Mouse (Mus musculus): Measurements from ENCODE around the gene Plpp2. TPM values are rescaled to one million over a fixed set of nuclear protein-coding genes. Genes with fewer than 3 reads are reported as not detected.

Plpp2 gene
- 0.04 TPM in 1 of 2 replicates, not detected in the other for polyA plus RNA-seq (2012)

DNA sequence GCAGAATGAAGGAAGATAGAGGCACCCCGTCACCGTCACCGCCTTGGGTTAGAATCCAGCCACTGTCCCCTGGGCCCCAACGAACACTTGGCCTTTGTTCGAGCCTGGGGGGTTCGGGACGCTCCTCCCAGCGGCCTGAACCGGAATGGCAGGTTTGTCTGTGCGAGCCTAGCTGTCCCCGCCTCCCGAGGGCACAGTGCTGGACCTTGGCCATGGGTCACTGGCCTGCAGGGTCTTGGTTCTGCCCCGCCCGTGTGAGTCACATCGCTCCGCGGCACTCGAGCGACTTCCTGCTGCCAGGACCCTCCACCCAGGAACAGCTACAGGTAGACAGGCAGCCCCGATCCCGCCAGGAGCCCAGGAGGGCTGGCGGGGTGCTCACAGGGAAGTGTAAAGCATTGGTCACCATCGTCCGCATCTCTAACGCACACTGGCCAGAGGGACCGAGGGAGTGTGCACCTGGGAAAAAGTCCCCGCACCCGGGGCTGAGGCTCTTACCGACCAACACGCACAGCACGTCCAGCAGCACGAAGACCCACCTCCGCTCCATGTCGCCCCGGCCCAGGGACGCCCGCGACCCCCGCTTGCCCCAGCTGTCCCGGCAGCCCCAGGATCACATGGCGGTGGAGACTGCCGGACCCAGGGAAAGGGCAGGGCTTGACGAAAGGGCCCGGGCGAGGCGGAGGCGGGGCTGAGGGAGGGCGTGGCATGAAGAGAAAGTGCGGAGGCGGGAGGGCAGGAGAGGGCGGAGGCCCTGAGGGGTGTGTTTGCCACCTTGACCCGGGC is at the start of gene Plpp2:
Gene Plpp2 (minus strand): TSS at position 671 of the 786 bp plus-strand sequence.
- TF ChIP-seq GATA1 (IDR thresholded peaks at IDR 0.05; ENCODE audit: low read length) = no peak

DNA sequence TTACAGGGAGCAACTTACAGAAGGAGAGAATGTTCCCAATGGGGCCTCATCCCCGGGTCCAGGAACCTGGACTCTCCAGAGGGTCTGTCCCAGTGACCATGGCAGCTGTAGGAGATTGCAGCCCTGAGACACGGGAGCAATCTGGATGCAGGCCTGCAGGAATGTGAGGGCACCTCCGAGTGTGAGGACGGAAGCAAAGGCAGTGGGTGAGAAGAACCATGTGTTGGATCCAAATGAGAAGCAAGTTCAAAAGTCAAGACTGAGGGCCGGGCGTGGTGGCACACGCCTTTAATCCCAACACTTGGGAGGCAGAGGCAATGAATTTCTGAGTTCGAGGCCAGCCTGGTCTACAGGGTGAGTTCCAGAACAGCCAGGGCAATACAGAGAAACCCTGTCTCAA is 47.9 kb upstream of the Plpp2 start:
- no peak for TF ChIP-seq GATA1 (IDR thresholded peaks at IDR 0.05; ENCODE audit: low read length)

DNA sequence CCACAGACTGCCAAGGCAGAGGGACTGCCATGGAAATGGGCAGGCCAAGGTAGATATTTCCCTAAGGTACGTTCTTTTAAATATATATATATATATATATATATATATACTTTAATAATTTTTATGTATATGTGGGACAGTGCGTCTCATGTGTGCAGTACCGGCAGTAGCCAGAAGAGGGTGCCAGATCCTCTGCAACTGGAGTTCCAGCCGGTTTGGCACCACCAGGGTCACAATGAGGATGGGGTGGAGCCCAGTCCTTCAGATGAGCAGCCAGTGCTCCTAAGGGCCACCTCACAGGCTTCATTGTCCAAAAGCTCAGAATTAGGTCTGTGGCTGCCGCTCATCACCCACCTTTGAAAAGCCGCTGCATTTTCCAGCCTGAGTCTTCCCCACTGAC is 47.2 kb upstream of the Plpp2 start:
- no peak for TF ChIP-seq GATA1 (IDR thresholded peaks at IDR 0.05; ENCODE audit: low read length)

DNA sequence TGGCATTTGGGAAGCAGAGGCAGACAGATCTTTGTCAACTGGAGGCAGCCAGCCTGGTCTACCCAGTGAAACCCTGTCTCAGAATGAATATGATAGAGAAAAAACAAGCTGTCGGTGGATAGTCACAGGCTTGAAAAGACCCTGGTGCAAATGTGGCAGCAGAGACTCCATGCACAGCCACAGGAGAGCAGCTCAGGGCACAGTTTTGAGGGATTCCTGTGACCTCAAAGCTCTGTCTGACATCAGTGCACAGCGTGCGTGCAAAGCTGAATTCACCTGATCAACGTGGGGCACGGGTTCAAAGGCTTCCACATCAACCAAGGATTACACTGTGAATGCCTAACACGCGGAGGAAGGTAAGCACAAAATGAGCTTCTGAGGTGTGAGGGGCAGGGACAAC is 46.8 kb upstream of the Plpp2 start:
- TF ChIP-seq GATA1 (IDR thresholded peaks at IDR 0.05; ENCODE audit: low read length) = no peak

- TF ChIP-seq GATA1 (IDR thresholded peaks at IDR 0.05; ENCODE audit: low read length) = no peak
These were observed 46.2 kb upstream of the Plpp2 start for GRCm38 (mm10) chr10:79579781-79580180.

DNA sequence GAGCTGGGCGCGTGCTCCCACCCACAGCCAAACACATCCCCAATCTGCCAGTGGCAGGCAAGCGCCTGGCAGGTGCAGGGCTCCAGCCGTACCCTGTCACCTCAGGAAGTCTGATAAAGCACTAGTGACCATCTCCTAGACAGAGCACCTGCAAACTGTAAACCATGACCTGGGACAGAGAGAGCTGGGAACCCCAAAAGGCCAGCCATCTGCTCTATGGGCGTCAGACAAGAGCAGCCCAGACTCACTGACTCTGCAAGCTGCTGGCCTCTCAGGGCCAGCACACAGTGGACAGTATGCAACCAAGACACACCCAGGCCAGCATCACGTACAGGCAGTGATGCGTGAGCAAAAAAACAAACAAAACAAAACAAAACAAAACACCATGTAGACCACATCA is 45.3 kb upstream of the Plpp2 start:
- TF ChIP-seq GATA1 (IDR thresholded peaks at IDR 0.05; ENCODE audit: low read length) = no peak

DNA sequence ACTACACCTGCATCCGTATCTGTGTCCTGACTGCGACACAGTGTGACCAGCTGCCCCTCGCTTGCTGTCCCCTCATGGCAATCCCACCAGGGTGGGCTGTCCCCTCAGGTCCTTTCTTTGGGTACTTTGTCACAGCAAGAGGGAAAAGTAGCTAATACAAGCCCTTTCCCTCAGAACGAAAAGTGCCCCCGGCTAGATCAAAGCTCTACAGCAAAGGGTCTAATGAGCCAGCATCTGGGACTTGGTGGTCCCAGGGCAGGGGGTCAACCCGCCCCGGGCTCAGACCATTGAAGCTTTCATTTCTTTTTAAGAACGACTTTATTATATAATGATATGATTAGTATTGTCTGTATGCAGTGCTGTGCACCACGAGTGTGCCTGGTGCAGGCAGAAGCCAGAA is 44.7 kb upstream of the Plpp2 start:
- no peak for TF ChIP-seq GATA1 (IDR thresholded peaks at IDR 0.05; ENCODE audit: low read length)

- TF ChIP-seq GATA1 (IDR thresholded peaks at IDR 0.05; ENCODE audit: low read length) = no peak
These were observed 43.8 kb upstream of the Plpp2 start for GRCm38 (mm10) chr10:79577376-79577775.

- no peak for TF ChIP-seq GATA1 (IDR thresholded peaks at IDR 0.05; ENCODE audit: low read length)
These were observed 42.2 kb upstream of the Plpp2 start for GRCm38 (mm10) chr10:79575754-79576153.

DNA sequence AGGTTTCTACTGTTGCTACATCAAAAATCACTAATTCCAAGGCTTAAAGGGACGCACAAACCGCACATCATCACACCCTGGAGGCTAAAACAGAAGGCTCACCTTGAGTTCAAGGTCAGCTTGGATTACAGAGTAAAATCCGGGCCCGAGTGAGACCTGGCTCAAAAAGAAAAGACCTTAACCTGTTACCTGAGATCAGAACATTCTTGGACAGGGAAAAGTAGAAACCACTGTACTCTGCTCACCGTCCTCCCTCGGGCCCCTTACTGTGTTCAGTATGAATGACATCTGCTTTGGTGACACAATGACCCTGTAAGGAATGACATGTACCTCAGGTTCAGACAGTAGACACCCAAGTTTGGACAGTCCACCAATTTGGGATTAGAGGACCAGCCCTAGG is 41.2 kb upstream of the Plpp2 start:
- TF ChIP-seq GATA1 (IDR thresholded peaks at IDR 0.05; ENCODE audit: low read length) = no peak

GRCm38 (mm10) chr10:79574350-79574749 is 40.8 kb upstream of the Plpp2 start:
- no peak for TF ChIP-seq GATA1 (IDR thresholded peaks at IDR 0.05; ENCODE audit: low read length)

DNA sequence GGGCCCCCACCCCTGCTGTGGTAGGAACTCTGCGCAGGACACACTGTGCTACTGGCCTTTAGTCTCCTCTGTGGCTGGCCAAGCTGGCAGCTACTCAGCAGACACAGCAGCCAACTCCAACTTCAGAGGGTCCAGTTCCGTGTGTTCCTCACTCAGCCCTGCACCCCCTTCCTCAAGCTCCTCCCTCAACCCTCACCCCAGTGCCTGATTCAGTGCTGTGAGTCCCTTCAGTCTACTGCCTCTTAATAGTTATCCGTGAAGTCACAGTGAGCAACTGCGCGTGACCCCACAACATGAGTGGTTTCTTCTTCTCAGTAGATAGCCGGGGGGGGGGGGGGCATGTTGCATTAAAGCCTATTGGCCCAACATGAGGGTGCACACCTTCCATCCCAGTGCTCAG is 40.0 kb upstream of the Plpp2 start:
- TF ChIP-seq GATA1 (IDR thresholded peaks at IDR 0.05; ENCODE audit: low read length) = no peak

GRCm38 (mm10) chr10:79571314-79571713 is 37.7 kb upstream of the Plpp2 start:
- no peak for TF ChIP-seq GATA1 (IDR thresholded peaks at IDR 0.05; ENCODE audit: low read length)

DNA sequence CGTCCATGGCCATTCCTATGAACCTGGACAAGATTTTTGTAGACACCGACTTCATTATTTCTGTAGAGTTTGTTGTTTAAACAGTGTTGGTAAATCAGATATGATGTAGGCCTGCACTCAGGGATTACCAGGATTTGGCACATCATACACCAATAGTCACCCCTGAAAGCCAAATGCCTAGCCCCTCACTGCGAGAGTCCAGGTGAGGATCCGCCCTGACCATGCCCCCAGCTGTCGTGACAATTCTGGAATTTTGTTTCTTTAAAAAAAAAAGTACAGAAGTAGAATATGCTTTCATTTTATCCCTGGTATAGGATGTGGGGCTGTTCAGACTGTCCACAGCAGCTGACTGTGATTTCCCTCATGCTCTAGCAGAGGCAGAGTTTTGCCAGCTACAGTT is 36.3 kb upstream of the Plpp2 start:
- no peak for TF ChIP-seq GATA1 (IDR thresholded peaks at IDR 0.05; ENCODE audit: low read length)

DNA sequence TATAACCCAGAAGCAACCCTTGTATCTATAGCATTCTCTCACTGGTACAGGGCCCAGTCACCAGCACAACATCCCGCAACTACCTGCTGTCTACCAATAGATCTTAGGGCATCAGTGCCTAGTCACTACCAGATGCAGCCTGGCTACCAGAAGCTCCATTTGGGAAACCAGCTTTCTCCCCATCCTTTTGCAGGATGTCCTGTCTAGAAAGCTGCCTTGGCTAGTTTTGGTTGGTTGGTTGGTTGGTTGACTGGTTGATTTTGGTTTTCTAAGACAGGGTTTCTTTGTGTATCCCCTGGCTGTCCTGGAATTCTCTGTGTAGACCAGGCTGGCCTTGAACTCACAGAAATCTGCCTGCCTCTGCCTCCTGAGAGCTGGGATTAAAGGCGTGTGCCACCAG is 26.1 kb upstream of the Plpp2 start:
- TF ChIP-seq GATA1 (IDR thresholded peaks at IDR 0.05; ENCODE audit: low read length) = no peak

DNA sequence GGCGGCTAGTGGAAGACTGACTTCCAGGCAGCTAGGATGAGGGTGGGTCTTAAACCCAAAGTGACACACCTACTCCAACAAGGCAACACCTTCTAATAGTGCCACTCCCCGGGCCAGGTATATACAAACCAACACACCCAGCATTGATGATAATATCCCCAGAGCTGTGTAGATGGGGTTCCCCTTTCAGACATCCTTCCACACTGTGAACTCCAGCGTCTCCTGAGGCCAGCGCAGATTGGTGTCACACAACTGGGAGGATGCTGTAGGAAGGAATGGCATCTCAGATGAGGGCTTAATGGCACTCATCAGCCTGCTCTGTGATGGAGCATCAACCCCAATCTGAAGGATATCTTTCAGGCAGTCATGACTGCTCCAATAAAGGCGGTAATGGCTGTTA is 23.9 kb upstream of the Plpp2 start:
- TF ChIP-seq GATA1 (IDR thresholded peaks at IDR 0.05; ENCODE audit: low read length) = no peak

- TF ChIP-seq GATA1 (IDR thresholded peaks at IDR 0.05; ENCODE audit: low read length) = no peak
These were observed 23.4 kb upstream of the Plpp2 start for GRCm38 (mm10) chr10:79556951-79557350.
